ENCODE assay signal across 34 mouse cellular contexts in the genomic region with DNA sequence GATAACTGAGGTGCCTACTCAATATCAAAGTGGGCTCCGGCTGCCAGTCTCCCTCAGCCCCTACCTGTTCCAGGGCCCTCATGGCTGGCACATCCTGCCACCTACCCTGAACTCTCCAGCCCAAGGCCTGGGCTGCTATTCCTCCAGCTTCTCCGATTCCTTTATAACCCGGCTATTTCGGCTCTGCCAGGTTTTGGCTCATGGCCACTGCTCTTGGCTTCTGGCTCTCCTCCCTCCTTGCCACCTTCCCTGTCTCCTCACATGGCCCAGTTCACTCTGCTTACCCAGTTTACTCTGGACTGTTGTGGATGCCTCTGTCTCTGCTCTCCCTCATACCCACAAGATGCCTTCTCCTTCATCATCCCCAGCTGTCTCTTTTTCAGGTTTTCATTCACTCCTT. TPM values are rescaled to one million over a fixed set of nuclear protein-coding genes. Genes with fewer than 3 reads are reported as not detected.
A peak's percentile ranks its signal among the peaks of the same experiment; 100 is the strongest.
DNase-seq lines count a peak whose midpoint lies in the region; ATAC-seq and TF ChIP-seq lines count a peak whose summit lies in the region.
"Had no signal": no experiment of that assay in that cellular context is flagged by ENCODE, and none has a peak within 500 bp of the region (broad histone marks: within the 10 kb centered on the region; RNA-seq: fewer than 3 reads in every experiment).

No protein-coding gene starts in this region.

- no peak overlapping the region for H3K9ac ChIP-seq in kidney, embryonic 15.5 days
- H3K9ac ChIP-seq: embryonic facial prominence, embryonic 13.5 days; forebrain, embryonic 12.5 days; intestine, embryonic 15.5 days; limb, embryonic 12.5 days had no signal

- no peak for ATAC-seq in kidney, embryonic 15.5 days (replicated peaks; ENCODE audit: low FRiP score)
- ATAC-seq: hindbrain, embryonic 16.5 days; intestine, embryonic 15.5 days had no signal

- no peak for TF ChIP-seq CTCF in gastrocnemius, adult 2 months (IDR thresholded peaks at IDR 0.05)

- H3K27me3 ChIP-seq in kidney, embryonic 15.5 days, result no peaks in the 10 kb centered on the region
- H3K27me3 ChIP-seq: embryonic facial prominence, embryonic 13.5 days; intestine, embryonic 15.5 days had no signal

- no peaks in the 10 kb centered on the region for H3K9me3 ChIP-seq in kidney, embryonic 15.5 days (replicated peaks)
- H3K9me3 ChIP-seq: embryonic facial prominence, embryonic 13.5 days; forebrain, embryonic 12.5 days; hindbrain, embryonic 10.5 days; intestine, embryonic 15.5 days; limb, embryonic 12.5 days; midbrain, embryonic 10.5 days had no signal

- DNase-seq in cerebellum, adult 11-12 months, result peak; percentile 46
- DNase-seq in cerebellum, adult 11 months, result no peak
- DNase-seq in gastrocnemius, adult 2 months, result peak; percentile 83
- DNase-seq in gastrocnemius, postnatal 4 days (ENCODE audit: low spot score in 2 of 2), result no peak
- DNase-seq in ovary, adult 18-20 months (ENCODE audit: low spot score), result peak; percentile 34
- DNase-seq in ovary, postnatal 14 days (ENCODE audit: low spot score), result no peak
- DNase-seq in gastrocnemius, postnatal 14 days, result peak; percentile 28
- DNase-seq: B cell, adult 2 months; embryo, embryonic 11 days; kidney, adult 9 months; kidney, postnatal 25 days; lung, adult 18-20 months; lung, postnatal 10 days; thymus, postnatal 14 days had no signal

- H3K4me2 ChIP-seq in kidney, embryonic 15.5 days, result no peak overlapping the region
- H3K4me2 ChIP-seq: embryonic facial prominence, embryonic 13.5 days; forebrain, embryonic 12.5 days; heart, embryonic 11.5 days; intestine, embryonic 15.5 days; limb, embryonic 12.5 days; liver, embryonic 11.5 days had no signal

- peak overlapping the region; percentile 62; the same call in 1 of the 2 replicates for H3K27ac ChIP-seq in gastrocnemius, adult 2 months
- H3K27ac ChIP-seq in kidney, embryonic 15.5 days, result no peak overlapping the region
- H3K27ac ChIP-seq: embryonic facial prominence, embryonic 13.5 days; forebrain, embryonic 12.5 days; hindbrain, embryonic 10.5 days; intestine, embryonic 15.5 days; layer of hippocampus, adult 2 months; limb, embryonic 12.5 days; midbrain, embryonic 10.5 days had no signal

- peaks cover 15% of the 10 kb centered on the region for H3K4me1 ChIP-seq in kidney, embryonic 15.5 days

- H3K4me3 ChIP-seq in gastrocnemius, adult 2 months, result no peak overlapping the region
- H3K4me3 ChIP-seq in kidney, embryonic 15.5 days (replicated peaks), result no peak overlapping the region
- H3K4me3 ChIP-seq: embryonic facial prominence, embryonic 13.5 days; erythroblast, embryonic 14.5 days; forebrain, embryonic 12.5 days; hindbrain, embryonic 10.5 days; intestine, embryonic 15.5 days; layer of hippocampus, adult 2 months; limb, embryonic 12.5 days; midbrain, embryonic 10.5 days had no signal

- intact Hi-C loops in gastrocnemius, adult 2 months (cut with DNase I), result no loop called here
- intact Hi-C loops in gastrocnemius, postnatal 14 days (cut with DNase I; ENCODE audit: low total_unique reads), result no loop called here

- 76% methylated on average over 4 of the region's 4 CpGs for WGBS in kidney, embryonic 15.5 days

- H3K36me3 ChIP-seq in kidney, embryonic 15.5 days, result no peaks in the 10 kb centered on the region
- H3K36me3 ChIP-seq: embryonic facial prominence, embryonic 13.5 days; forebrain, embryonic 12.5 days; hindbrain, embryonic 10.5 days; intestine, embryonic 15.5 days; limb, embryonic 12.5 days; midbrain, embryonic 10.5 days had no signal

RNA-seq across cellular contexts. Expression of gene Usp48, which starts 2.6 kb away (rescaled TPM):
- 10 to 100 TPM; 28.1 to 36.1 TPM for total RNA-seq in gastrocnemius, adult 2 months (2021)
- 10 to 100 TPM; 42.9 to 65.7 TPM for total RNA-seq in gastrocnemius, postnatal 4 days (2021)
- total RNA-seq in gastrocnemius, postnatal 14 days (2021), result 10 to 100 TPM; 20.1 to 24.4 TPM
- 64.8 and 72.9 TPM in 2 replicates for polyA plus RNA-seq in kidney, embryonic 15.5 days (2015; fragmentation: Nextera tagmentation; extraction: Ambion mirVana)

RNA-seq across cellular contexts. Expression of gene Ldlrad2, which starts 16.6 kb away (rescaled TPM):
- not detected for total RNA-seq in gastrocnemius, adult 2 months (2021)
- total RNA-seq in gastrocnemius, postnatal 4 days (2021), result not detected
- total RNA-seq in gastrocnemius, postnatal 14 days (2021), result not detected
- polyA plus RNA-seq in kidney, embryonic 15.5 days (2015; fragmentation: Nextera tagmentation; extraction: Ambion mirVana), result not detected in 2 replicates
- total RNA-seq: CH12.LX; layer of hippocampus, adult 2 months; layer of hippocampus, postnatal 25 days; left cerebral cortex, postnatal 10 days; midbrain, postnatal 0 days; neutrophil, adult 5-6 weeks had no signal
- polyA plus RNA-seq: cerebellum, adult 2 months; embryonic facial prominence, embryonic 13.5 days; erythroblast, embryonic 14.5 days; forebrain, embryonic 12.5 days; heart, embryonic 11.5 days; heart, postnatal 0 days; intestine, embryonic 15.5 days; limb, embryonic 12.5 days; liver, embryonic 11.5 days; midbrain, embryonic 10.5 days; stomach, embryonic 14.5 days had no signal

Comparison
In these comparisons a context has a peak if more than half of its experiments do, and no peak if none do; other contexts are left out.
1. DNase-seq: peak in cerebellum, adult 11-12 months (single experiment), gastrocnemius, adult 2 months (single experiment), ovary, adult 18-20 months (single experiment) and gastrocnemius, postnatal 14 days (single experiment); none in cerebellum, adult 11 months (single experiment), gastrocnemius, postnatal 4 days (0 of 2) and ovary, postnatal 14 days (single experiment).